Mouse (Mus musculus): ENCODE measurements around the gene Tecpr2. TPM values are rescaled to one million over a fixed set of nuclear protein-coding genes. Genes with fewer than 3 reads are reported as not detected.

Gene Tecpr2
- total RNA-seq, 2 experiments from 2014 or later, result 4.5 to 5.5 TPM

DNA sequence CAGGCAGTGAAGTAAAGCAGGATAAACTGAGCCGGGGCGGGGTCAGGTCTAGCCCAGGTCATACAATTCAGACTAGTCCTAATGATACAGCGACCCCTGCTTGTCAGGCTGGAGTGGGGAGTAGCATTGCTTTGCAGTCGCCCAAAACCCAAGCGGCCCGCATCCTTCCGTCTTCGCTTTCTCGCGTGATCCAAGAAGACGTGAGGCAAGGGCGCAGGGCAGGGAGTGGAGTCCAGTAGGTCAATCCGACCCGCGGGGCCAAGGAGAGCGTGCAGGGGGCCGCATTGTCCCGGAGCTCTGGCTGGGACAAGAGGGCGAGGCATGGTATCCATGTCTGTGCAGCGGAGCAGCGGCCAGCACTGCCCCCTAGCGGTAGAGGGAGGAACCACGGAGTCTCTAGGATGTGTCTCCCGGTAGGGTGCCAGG is 103.1 kb downstream of the Tecpr2 start:
- peak; percentile 94 for ATAC-seq (replicated peaks; ENCODE audit: low FRiP score, low TSS enrichment, poor library complexity, severe bottlenecking)

DNA sequence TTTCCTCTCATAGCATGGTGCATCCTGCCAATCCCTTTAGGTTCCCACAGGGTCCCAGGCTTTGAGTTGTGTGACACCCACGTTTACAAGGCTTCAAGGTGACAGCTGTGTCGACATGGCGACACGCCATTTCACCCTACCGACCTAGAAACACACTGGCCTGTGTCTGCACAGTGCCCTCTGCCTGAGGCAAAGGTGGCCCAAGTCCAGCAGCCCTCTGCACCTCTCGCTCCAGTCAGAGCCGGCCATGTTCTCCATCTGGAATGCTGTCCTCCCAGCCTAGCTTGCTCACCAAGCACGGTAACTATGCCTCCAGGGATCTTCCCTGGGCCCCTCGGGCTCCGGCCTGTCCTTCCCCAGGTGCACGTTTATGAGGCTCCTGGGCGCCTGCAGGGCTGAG is 103.7 kb downstream of the Tecpr2 start:
- peak; percentile 3; the same call in 1 of the 2 replicates for ATAC-seq (replicated peaks; ENCODE audit: low FRiP score, low TSS enrichment, poor library complexity, severe bottlenecking)

DNA sequence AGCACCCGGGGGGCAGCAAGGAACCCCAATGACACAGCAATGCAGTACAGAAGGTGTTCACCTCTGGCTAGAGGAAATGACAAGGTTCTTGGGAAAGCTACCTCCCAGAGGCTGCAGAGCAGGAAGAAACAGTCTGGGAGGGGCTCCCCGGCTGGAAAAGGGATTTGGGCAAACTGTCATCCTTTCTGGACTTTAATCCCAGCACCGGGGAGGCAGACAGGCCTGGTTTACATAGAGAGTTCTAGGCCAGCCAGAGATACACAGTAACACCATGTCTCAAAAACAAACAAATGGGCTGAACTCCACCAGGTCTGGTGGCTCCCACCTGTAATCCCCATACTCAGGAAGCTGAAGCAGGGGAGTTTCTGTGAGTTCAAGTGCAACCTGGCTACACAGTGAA is 104.2 kb downstream of the Tecpr2 start:
- ATAC-seq (replicated peaks; ENCODE audit: low FRiP score, low TSS enrichment, poor library complexity, severe bottlenecking), result no peak

DNA sequence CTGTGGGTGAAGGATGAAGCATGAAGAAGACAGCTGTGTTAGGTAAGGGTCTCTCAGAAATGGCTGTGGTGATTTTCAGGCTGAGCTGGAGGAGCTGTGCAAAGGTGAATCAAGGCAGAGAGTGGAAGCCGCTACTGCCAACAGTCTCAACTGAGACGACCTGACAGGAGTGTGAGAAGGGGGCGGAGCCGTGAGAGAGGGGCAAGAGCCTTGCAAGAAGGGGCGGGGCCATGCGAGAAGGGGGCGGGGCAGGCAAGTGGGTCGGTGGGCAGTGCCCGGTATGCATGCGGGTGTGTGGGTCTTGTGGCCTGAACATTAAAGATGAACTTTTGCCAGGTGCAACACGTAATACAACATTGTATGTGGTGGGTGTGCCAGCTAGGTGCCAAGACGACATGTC is 105.6 kb downstream of the Tecpr2 start:
- ATAC-seq (replicated peaks; ENCODE audit: low FRiP score, low TSS enrichment, poor library complexity, severe bottlenecking), result no peak

DNA sequence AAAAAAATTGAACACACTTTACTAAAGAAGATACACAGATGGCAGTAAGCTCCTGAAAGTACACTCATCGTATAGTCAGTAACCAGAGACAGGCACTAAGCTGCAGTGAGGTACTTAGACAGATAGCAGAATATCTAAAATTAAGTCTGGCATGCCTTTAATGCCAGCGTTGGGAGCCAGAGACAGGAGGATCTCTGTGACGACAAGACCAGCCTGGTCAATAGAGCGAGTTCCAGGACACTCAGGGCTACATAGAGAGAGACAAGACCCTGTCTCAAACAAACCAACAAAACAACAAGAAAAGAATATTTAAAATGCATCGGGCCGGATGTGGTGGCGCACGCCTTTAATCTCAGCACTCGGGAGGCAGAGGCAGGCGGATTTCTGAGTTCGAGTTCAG is 109.0 kb downstream of the Tecpr2 start:
- no peak for ATAC-seq (replicated peaks; ENCODE audit: low FRiP score, low TSS enrichment, poor library complexity, severe bottlenecking)

DNA sequence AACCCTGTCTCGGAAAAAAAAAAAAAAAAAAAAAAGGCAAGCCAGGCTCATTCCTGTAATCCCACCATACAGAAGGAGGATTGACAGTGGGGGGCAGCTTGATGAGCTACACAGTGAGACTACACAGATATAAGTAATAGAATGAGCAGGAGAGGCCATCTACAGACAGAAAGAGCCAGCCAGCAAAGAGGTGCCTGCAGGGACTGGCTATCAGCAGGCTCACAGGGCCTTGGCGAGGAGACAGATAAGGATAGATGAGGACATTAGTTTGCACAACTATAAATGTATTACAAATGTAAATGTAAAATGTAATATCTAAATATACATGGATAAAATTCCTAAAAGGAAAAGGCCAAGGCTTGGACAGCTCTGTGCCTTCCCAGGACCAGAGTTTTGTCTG is 110.8 kb downstream of the Tecpr2 start:
- ATAC-seq (replicated peaks; ENCODE audit: low FRiP score, low TSS enrichment, poor library complexity, severe bottlenecking), result peak; percentile 82

DNA sequence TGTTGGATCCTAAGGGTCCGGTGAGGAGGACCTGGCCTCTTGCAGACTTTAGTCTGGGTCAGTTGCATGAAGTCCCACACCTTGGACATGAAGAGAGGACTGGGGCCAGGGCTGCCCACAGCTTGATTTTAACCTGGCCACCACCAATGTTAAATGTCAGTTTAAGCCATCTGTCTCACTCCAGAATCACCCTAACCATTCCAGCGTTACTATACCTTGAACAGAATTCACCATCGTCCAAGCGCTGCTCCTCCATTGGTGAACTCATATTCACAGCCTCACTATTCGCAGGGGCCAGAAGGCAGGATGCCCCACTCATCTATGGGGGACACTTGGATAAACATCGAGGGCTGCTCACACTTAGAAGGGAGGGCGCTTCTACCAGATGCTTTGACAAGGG is 111.9 kb downstream of the Tecpr2 start:
- no peak for ATAC-seq (replicated peaks; ENCODE audit: low FRiP score, low TSS enrichment, poor library complexity, severe bottlenecking)

DNA sequence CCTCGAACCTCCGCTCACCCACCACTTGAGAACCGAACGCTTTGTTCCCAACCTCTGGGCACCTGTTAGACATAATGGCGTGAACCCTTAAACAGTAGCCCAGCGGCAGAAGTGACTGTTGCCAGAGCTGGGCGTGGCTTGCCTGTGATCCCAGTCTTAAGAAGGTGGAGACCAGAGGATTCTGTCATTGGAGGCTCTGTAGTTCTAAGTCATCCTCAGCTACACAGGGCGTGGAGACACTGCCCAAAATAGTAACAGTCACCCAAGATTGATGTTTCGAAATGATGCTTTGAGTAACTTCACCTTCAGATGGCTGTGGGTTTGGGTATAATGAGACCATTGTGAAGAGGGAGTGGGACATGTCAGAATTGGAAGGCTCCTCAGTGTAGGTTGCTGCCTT is 115.1 kb downstream of the Tecpr2 start:
- ATAC-seq (replicated peaks; ENCODE audit: low FRiP score, low TSS enrichment, poor library complexity, severe bottlenecking), result peak; percentile 29; the same call in 1 of the 2 replicates

DNA sequence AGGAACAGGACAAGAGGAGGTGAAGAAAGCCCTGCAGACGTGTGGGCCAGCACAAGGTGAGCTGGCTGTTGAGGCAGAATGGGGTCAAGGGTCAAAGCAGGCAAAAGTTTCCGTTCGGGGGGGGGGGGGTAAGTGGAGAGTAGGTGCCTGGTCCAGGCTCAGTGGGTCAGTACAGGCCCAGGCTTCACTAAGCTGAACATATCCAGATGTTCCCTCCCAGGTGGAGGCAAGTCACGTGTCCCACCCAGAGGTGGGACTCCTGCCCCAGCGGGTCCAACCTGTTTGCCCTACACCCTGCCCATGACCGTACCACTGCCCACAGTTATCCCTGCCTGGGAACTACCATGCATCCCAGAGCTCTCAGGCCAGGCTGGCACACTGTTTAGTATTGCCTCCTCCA is 116.7 kb downstream of the Tecpr2 start:
- no peak for ATAC-seq (replicated peaks; ENCODE audit: low FRiP score, low TSS enrichment, poor library complexity, severe bottlenecking)

DNA sequence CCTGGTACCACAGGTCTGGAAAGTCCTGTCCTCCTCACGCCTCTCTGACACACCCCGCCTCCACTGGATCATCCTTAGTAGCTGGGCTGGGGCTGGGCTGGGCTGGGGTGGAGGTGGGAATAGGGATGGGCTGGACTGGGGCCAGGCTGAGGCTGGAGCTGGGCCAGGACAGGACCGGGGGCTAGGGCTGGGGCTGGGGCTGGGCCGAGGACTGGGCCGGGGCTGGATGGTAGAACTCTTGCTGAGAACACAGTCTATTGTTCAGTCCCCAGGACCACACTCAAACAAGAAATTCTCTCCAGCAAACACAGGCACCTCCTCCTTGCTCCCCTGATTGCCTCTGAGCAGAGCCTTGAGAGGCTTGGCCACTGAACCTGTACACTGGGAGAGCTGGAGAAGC is 117.3 kb downstream of the Tecpr2 start:
- ATAC-seq (replicated peaks; ENCODE audit: low FRiP score, low TSS enrichment, poor library complexity, severe bottlenecking), result no peak

DNA sequence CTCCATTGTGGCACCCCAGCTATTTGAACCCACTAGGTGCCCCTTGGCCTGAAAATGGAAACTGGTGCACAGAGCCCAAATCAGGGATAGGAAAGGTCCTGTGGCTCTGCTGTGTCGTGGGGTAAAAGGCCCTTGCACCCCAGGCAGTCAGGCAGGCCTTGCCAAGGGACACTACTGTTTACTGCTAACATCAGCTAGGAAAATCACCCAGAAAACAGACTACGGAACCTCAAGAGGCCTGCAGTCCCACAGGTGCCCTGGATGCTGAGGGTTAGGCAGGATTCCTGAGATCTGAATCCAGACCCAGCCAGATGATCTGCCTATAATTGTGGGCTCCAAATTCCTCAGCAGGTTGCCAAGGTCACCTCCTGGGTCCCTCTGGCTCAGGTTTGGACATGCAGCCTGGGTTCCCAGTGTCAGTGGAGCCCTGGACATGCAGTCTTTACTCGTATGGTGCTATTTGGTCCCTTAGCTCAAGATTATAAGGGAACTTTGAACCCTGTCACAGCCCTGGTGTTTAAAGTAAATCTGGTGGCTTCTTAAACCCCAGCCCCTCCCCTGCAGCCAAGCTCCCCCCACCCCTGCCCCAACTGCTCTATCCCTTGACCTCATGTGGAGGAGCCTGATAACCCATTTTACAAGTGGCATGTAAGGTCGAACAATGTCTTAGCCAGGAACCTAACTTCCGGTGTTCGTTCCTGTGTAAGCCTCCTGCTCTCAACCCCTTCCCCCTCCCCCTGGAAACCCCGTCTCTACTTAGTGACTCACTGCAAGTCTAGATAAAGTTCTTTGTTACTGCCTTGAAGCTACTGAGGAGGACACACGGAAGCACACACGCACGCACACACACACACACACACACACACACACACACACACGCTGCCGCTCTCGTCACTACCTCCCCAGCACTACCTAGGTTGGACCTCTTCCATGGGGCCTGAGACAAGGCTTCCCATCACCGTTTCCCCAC is 118.4 kb downstream of the Tecpr2 start:
- ATAC-seq (replicated peaks; ENCODE audit: low FRiP score, low TSS enrichment, poor library complexity, severe bottlenecking), result peak; percentile 70

DNA sequence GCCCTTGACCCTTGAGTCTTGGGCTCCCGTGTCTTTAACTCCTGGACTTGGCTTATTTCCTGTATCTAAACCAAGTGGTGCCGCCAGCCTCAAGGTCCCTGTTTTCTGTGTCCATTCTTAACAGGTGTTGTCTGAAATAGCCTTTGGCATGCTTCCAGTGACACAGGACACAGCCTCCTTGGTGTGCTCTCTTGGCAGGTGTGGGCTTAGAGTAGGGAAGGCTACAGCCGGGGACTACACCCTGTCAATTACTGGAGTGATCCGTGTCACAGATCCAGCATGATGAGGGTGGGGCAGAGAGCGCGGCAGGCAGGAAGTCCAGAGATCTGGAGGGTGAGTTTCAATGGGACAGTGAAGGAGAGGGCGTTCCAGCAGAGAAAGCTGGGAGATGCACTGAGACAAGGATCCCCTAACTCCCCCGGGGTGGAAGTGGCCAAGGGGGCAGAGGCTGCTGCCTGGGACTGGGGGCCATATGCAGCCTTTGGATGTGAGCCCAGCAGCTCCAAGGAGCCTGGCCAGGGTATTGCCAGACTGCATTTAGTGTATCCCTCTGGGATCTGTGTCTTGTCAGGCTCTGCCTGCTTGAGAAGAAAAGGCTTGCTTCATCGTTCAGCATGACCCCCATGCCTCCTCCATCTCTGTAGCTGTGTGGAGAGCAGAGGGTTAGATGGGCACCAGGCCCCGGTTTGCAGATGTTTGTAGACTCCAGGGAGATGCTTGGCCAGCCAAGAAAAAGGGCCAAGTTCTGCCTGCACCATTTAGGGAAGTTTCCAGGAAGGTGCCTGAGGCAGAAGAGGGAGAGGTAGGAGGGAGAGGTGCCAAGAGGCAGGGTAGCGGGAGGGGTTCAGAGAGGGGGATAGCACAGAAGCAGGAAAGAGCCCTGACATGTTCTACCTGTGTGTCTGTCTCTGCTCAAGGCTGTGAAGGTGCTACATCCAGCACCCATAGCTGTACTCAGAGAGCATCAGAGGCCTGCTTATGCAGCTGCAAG is 119.7 kb downstream of the Tecpr2 start:
- no peak for ATAC-seq (replicated peaks; ENCODE audit: low FRiP score, low TSS enrichment, poor library complexity, severe bottlenecking)

DNA sequence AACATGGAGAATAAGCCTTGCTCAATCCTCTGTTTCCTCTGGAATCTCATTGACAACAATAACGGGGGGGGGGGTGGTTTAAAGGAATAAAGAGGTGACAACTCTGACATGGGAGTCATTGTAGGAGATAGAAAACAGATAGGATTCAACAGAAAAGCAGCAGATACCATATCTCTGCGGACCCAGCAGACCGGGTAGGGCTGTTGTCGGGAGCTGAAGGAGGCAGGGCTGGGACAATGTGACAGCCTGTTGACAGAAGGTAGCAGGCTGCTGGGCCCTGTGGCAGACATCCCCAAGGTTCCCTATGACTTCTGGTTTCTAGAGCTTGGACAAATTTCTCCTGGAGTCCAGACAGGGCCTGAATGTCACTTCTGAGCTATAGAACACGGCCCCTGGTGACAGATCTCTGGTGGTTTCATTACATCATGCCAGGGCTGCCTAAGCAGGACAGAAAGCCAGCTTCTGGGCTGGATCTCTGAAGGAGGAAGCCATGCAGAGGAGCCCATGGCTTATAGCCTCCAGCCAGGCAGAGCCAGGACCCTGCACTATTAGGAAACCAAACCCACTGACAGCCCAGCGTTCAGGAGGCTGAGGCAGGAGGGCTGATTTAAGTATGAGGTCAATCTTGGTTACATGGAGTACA is 120.7 kb downstream of the Tecpr2 start:
- peak; percentile 56 for ATAC-seq (replicated peaks; ENCODE audit: low FRiP score, low TSS enrichment, poor library complexity, severe bottlenecking)

DNA sequence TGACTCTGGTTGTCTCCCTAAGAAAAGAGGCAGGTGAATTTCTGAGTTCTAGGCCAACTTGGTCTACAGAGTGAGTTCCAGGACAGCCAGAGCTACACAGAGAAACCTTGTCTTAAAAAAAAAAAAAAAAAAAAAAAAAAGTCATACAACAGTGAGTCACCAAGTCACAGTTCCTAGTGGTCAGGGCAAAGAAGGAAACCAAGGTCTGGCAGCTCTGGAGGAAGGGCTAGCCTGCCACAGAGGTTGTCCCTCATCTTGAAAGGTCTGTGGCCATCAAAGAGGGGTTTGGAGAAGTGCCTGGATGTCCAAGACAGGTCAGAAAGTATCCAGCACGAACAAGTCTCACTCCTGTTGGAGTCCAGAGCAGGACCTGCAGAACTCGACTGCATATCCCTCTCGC is 127.7 kb downstream of the Tecpr2 start:
- no peak for ATAC-seq (replicated peaks; ENCODE audit: low FRiP score, low TSS enrichment, poor library complexity, severe bottlenecking)

DNA sequence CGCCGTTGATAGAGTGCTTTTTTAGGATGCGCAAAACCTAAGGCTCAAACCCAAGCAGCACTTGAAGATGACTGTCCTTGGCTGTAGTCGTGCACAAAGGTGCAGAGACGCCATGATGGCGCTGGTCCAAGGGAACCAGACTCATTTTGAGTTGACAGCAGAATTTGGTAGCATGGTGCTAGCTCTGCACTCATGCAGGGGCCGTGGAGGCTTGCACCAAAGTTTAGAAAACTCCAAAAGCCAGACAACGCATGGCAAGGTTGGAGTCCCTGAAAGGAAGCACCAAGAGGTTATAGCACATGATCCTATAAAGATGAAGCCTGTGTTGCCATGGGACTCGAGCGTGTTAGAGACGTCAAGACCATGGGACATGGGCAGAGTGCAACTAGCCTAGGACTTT is 129.0 kb downstream of the Tecpr2 start:
- no peak for ATAC-seq (replicated peaks; ENCODE audit: low FRiP score, low TSS enrichment, poor library complexity, severe bottlenecking)

DNA sequence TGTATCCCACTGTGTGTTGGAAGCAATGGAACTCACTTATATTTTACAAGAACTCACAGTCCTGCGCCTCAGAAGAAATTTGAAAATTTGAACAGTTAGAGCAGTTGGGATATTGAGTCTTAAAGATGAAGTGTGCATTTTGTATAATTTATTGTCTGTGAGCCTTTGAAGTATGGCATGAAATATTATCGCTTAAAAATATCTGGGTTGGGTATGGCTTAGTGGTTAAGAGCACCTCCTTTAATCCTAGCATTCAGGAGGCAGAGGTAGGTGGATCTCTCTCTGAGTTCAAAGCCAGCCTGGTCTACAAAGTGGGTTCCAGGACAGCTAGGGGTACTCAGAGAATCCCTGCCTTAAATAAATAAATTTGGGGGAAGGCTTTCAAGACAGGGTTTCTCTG is 130.0 kb downstream of the Tecpr2 start:
- ATAC-seq (replicated peaks; ENCODE audit: low FRiP score, low TSS enrichment, poor library complexity, severe bottlenecking), result no peak

DNA sequence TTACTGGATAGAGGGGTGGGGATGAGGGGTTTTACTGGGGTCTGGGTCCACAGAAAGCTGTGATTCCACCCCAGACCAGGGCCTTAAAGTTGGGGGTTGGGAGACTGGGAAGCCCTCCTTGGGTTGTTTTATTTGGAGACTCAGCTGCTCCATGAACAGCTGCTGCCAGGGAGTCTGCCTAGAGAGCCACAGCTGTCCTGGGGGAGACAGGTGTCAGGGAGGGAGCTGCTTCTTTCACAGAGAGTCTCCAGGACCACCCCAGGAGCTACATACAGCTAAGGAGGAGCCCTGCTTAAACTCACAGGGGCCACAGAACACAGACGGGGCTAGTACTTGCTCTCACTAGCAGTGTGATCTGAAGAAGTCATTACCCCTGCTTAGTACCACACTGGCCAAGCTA is 132.1 kb downstream of the Tecpr2 start:
- ATAC-seq (replicated peaks; ENCODE audit: low FRiP score, low TSS enrichment, poor library complexity, severe bottlenecking), result no peak

DNA sequence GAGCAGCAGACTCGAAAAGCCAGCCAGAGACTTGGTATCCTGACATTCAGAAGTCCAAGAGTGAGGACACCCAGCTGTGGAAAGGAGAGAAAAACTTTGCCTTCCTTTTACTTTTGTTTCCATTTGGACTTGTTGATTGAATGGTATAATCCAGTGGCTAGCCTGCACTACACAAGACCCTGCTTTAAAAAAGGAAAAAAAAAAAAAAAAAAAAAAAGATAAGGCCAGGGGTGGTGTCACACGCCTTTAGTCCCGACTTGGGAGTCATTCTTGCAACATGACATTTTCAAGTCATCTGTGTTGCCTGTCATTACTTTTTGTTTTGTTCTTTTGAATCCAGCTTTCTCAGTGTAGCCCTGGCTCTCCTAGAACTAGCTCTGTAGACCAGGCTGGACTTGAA is 132.5 kb downstream of the Tecpr2 start:
- ATAC-seq (replicated peaks; ENCODE audit: low FRiP score, low TSS enrichment, poor library complexity, severe bottlenecking), result no peak
